Comparison of ENCODE assay signal across 17 mouse cellular contexts in the genomic region with DNA sequence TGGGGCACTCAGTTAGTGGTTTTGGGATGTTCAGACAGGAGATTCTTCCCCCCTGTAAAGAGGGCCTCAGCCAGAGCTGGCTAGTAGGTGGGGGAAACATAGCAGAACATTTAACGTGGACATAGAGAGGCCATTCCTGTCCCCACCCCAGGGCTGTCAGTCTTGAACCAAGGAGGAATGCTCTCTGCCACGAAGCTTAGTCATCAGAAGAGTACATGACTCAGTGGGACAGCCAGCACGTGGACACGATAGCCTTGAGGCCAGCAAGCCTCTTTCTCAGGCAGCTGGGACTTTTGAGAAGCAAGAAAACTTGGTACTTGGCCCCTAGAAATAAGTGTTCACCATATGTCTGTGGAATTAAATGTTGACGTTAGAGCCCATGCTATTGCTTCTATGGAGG. TPM values are rescaled to one million over a fixed set of nuclear protein-coding genes. Genes with fewer than 3 reads are reported as not detected.
DNase-seq lines count a peak whose midpoint lies in the region; ATAC-seq and TF ChIP-seq lines count a peak whose summit lies in the region.
"Had no signal": no experiment of that assay in that cellular context is flagged by ENCODE, and none has a peak within 500 bp of the region (broad histone marks: within the 10 kb centered on the region; RNA-seq: fewer than 3 reads in every experiment).

No protein-coding gene starts in this region.

- H3K9me3 ChIP-seq in liver, embryonic 12.5 days (replicated peaks), result no peaks in the 10 kb centered on the region
- no peaks in the 10 kb centered on the region for H3K9me3 ChIP-seq in liver, postnatal 0 days (ENCODE audit: low read length)
- peaks cover 4% of the 10 kb centered on the region for H3K9me3 ChIP-seq in CH12.LX (replicated peaks; ENCODE audit: low read length)
- no peaks in the 10 kb centered on the region for H3K9me3 ChIP-seq in liver, embryonic 15.5 days (replicated peaks)
- H3K9me3 ChIP-seq in forebrain, embryonic 10.5 days, result no peaks in the 10 kb centered on the region
- H3K9me3 ChIP-seq: embryonic facial prominence, embryonic 15.5 days; G1E; hindbrain, embryonic 10.5 days had no signal

- H3K4me1 ChIP-seq in cerebellum, adult 2 months (ENCODE audit: control insufficient read depth, insufficient read depth, low read length), result peaks cover 58% of the 10 kb centered on the region
- H3K4me1 ChIP-seq in liver, embryonic 12.5 days, result peaks cover 88% of the 10 kb centered on the region
- peaks cover 66% of the 10 kb centered on the region for H3K4me1 ChIP-seq in liver, postnatal 0 days (ENCODE audit: insufficient read depth)
- H3K4me1 ChIP-seq in CH12.LX (ENCODE audit: control insufficient read depth in 1 of 2, insufficient read depth in 2 of 2), result peaks cover 50 to 61% of the 10 kb centered on the region in 2 experiments
- H3K4me1 ChIP-seq in liver, embryonic 15.5 days (replicated peaks), result peaks cover 83% of the 10 kb centered on the region
- H3K4me1 ChIP-seq in forebrain, embryonic 10.5 days, result peaks cover 24% of the 10 kb centered on the region

- peaks cover 50% of the 10 kb centered on the region for H3K79me2 ChIP-seq in CH12.LX (replicated peaks; ENCODE audit: control insufficient read depth, extremely low read depth, insufficient read depth, poor library complexity, severe bottlenecking)

- WGBS in cerebellum, adult 2 months, result 30% methylated on average over 5 of the region's 5 CpGs
- WGBS in liver, embryonic 12.5 days (ENCODE audit: insufficient replicate concordance), result 37% methylated on average over 5 of the region's 5 CpGs
- 60% methylated on average over 5 of the region's 5 CpGs for WGBS in liver, postnatal 0 days (ENCODE audit: insufficient replicate concordance)
- 46% methylated on average over 5 of the region's 5 CpGs for WGBS in liver, embryonic 15.5 days (ENCODE audit: insufficient replicate concordance)
- 87% methylated on average over 5 of the region's 5 CpGs for WGBS in forebrain, embryonic 10.5 days

- in situ Hi-C loops in CH12.LX (cut with MboI; ENCODE audit: low pct_ligation_motif_present, low pct_unique_long_range_greater_than_20kb, low sequenced_read_pairs), result loop anchor here (5.0 kb wide), 1 partner anchor 35 kb away; no protein-coding TSS in a partner anchor

- no peak for TF ChIP-seq EP300 in liver, postnatal 0 days (IDR thresholded peaks at IDR 0.05; ENCODE audit: low read depth)
- TF ChIP-seq EP300 in CH12.LX (IDR thresholded peaks at IDR 0.05; ENCODE audit: low read length), result no peak

- H3K4me3 ChIP-seq in cerebellum, adult 2 months (replicated peaks; ENCODE audit: insufficient read depth, low read depth, low read length), result no peak overlapping the region
- no peak overlapping the region for H3K4me3 ChIP-seq in liver, embryonic 12.5 days
- no peak overlapping the region for H3K4me3 ChIP-seq in liver, postnatal 0 days (ENCODE audit: low read depth, low read length)
- H3K4me3 ChIP-seq in CH12.LX (replicated peaks in 1 of 3; ENCODE audit: low read depth in 2 of 3, low read length in 2 of 3, poor library complexity in 1 of 3), result no peak overlapping the region
- H3K4me3 ChIP-seq in liver, embryonic 15.5 days (replicated peaks), result no peak overlapping the region
- H3K4me3 ChIP-seq in forebrain, embryonic 10.5 days, result no peak overlapping the region
- H3K4me3 ChIP-seq: embryonic facial prominence, embryonic 15.5 days; forebrain, embryonic 12.5 days; hindbrain, embryonic 10.5 days had no signal

- TF ChIP-seq CTCF in cerebellum, adult 2 months (IDR thresholded peaks at IDR 0.05; ENCODE audit: borderline replicate concordance, insufficient read depth, low read depth, low read length), result no peak
- no peak for TF ChIP-seq CTCF in liver, postnatal 0 days (IDR thresholded peaks at IDR 0.05; ENCODE audit: low read depth)
- TF ChIP-seq CTCF in CH12.LX (conservative IDR thresholded peaks at IDR 0.05 in 1 of 2, IDR thresholded peaks at IDR 0.05 in 1 of 2; ENCODE audit: low read depth in 2 of 2, low read length in 2 of 2), result no peak

- no peaks in the 10 kb centered on the region for H3K27me3 ChIP-seq in cerebellum, adult 2 months (ENCODE audit: control insufficient read depth, insufficient read depth, low read length)
- H3K27me3 ChIP-seq in liver, embryonic 12.5 days (replicated peaks), result no peaks in the 10 kb centered on the region
- no peaks in the 10 kb centered on the region for H3K27me3 ChIP-seq in liver, postnatal 0 days (ENCODE audit: insufficient read depth, low read length)
- H3K27me3 ChIP-seq in CH12.LX (replicated peaks), result no peaks in the 10 kb centered on the region
- no peaks in the 10 kb centered on the region for H3K27me3 ChIP-seq in liver, embryonic 15.5 days
- no peaks in the 10 kb centered on the region for H3K27me3 ChIP-seq in forebrain, embryonic 10.5 days (ENCODE audit: poor library complexity, severe bottlenecking)
- H3K27me3 ChIP-seq: embryonic facial prominence, embryonic 15.5 days; forebrain, embryonic 12.5 days had no signal

- dilution Hi-C loops in CH12.LX (cut with MboI; ENCODE audit: extremely low pct_ligation_motif_present, extremely low pct_unique_long_range_greater_than_20kb, low sequenced_read_pairs), result no loop called here

- peaks cover 50% of the 10 kb centered on the region for H3K36me3 ChIP-seq in liver, embryonic 12.5 days
- peaks cover 47% of the 10 kb centered on the region for H3K36me3 ChIP-seq in liver, postnatal 0 days (replicated peaks; ENCODE audit: insufficient read depth, low read length)
- peaks cover 50 to 69% of the 10 kb centered on the region in 2 experiments for H3K36me3 ChIP-seq in CH12.LX (replicated peaks in 1 of 2; ENCODE audit: control insufficient read depth in 1 of 2, insufficient read depth in 1 of 2, low read length in 1 of 2)
- peaks cover 60% of the 10 kb centered on the region for H3K36me3 ChIP-seq in liver, embryonic 15.5 days (replicated peaks)
- peaks cover 62% of the 10 kb centered on the region for H3K36me3 ChIP-seq in forebrain, embryonic 10.5 days (replicated peaks)

- H3K9ac ChIP-seq in liver, embryonic 12.5 days, result peak overlapping the region; percentile 37; the same call in 1 of the 2 replicates
- no peak overlapping the region for H3K9ac ChIP-seq in liver, postnatal 0 days (replicated peaks)
- no peak overlapping the region for H3K9ac ChIP-seq in CH12.LX (ENCODE audit: insufficient read depth, low read depth)
- H3K9ac ChIP-seq in liver, embryonic 15.5 days, result no peak overlapping the region
- H3K9ac ChIP-seq: embryonic facial prominence, embryonic 15.5 days; forebrain, embryonic 12.5 days had no signal

- no peak overlapping the region for H3K4me2 ChIP-seq in liver, embryonic 12.5 days
- H3K4me2 ChIP-seq in liver, postnatal 0 days (ENCODE audit: low read depth, low read length), result no peak overlapping the region
- no peak overlapping the region for H3K4me2 ChIP-seq in CH12.LX (ENCODE audit: insufficient read depth, low read depth, poor library complexity, severe bottlenecking)
- no peak overlapping the region for H3K4me2 ChIP-seq in liver, embryonic 15.5 days
- H3K4me2 ChIP-seq: embryonic facial prominence, embryonic 15.5 days; forebrain, embryonic 12.5 days had no signal

- peak overlapping the region; percentile 72 for H3K27ac ChIP-seq in cerebellum, adult 2 months (ENCODE audit: insufficient read depth, low read length)
- peak overlapping the region; percentile 23 for H3K27ac ChIP-seq in liver, embryonic 12.5 days
- no peak overlapping the region; the same call in 1 of the 2 replicates for H3K27ac ChIP-seq in liver, postnatal 0 days (ENCODE audit: low read depth)
- peak overlapping the region; percentile 13; the same call in 1 of the 2 replicates for H3K27ac ChIP-seq in CH12.LX (ENCODE audit: insufficient read depth, low read depth)
- H3K27ac ChIP-seq in liver, embryonic 15.5 days (replicated peaks), result peak overlapping the region; percentile 35; the same call in 1 of the 2 replicates
- H3K27ac ChIP-seq in forebrain, embryonic 10.5 days, result no peak overlapping the region
- H3K27ac ChIP-seq: embryonic facial prominence, embryonic 15.5 days; forebrain, embryonic 12.5 days; hindbrain, embryonic 10.5 days; stomach, postnatal 0 days had no signal

- no peak for TF ChIP-seq POLR2A in cerebellum, adult 2 months (IDR thresholded peaks at IDR 0.05; ENCODE audit: borderline replicate concordance, insufficient read depth, low read length)
- TF ChIP-seq POLR2A in CH12.LX (IDR thresholded peaks at IDR 0.05; ENCODE audit: low read depth, low read length), result no peak

- TF ChIP-seq RAD21 in CH12.LX (IDR thresholded peaks at IDR 0.05; ENCODE audit: low read depth, low read length), result no peak

- DNase-seq in cerebellum, adult 2 months, result peak in 1 of 2 experiments; percentile 34
- DNase-seq in cerebellum, adult 9-10 months, result no peak
- DNase-seq in liver, postnatal 0 days, result no peak
- DNase-seq in CH12.LX (ENCODE audit: extremely low read depth), result no peak
- no peak for DNase-seq in forebrain, embryonic 10.5 days (ENCODE audit: extremely low spot score, low spot score)
- DNase-seq: cerebellum, adult 18-20 months; lung, postnatal 4 days; midbrain, embryonic 14.5 days had no signal

- ATAC-seq in liver, embryonic 12.5 days, result no peak
- no peak for ATAC-seq in liver, postnatal 0 days
- no peak for ATAC-seq in liver, embryonic 15.5 days (ENCODE audit: insufficient read depth)
- no peak for ATAC-seq in cerebellum, adult (ENCODE audit: insufficient number of reproducible peaks, low FRiP score, low TSS enrichment)

RNA-seq across cellular contexts. Expression of a gene that starts 28.7 kb away (rescaled TPM):
- 9.2 and 9.7 TPM in 2 replicates for polyA plus RNA-seq in cerebellum, adult 2 months (2012; rRNA removed)
- 2.5 and 3.4 TPM in 2 replicates for polyA plus RNA-seq in liver, embryonic 12.5 days (2016; fragmentation: Nextera tagmentation; extraction: Ambion mirVana)
- 0.56 and 1.0 TPM in 2 replicates for polyA plus RNA-seq in liver, postnatal 0 days (2015; fragmentation: Nextera tagmentation; extraction: Ambion mirVana)
- not detected in 2 replicates for total RNA-seq in CH12.LX (2012; rRNA removed)
- not detected in 2 replicates for total RNA-seq in CH12.LX (2014; rRNA removed)
- polyA plus RNA-seq in CH12.LX (2012; ENCODE audit: insufficient read length, low read depth), result not detected in 2 replicates
- 1.0 and 1.1 TPM in 2 replicates for polyA plus RNA-seq in liver, embryonic 15.5 days (2015; fragmentation: Nextera tagmentation; extraction: Ambion mirVana)
- polyA plus RNA-seq in forebrain, embryonic 10.5 days (2016; fragmentation: Nextera tagmentation; extraction: Ambion mirVana), result 3.0 and 4.2 TPM in 2 replicates
- total RNA-seq: liver, adult 2 months had no signal
- polyA plus RNA-seq: G1E had no signal

RNA-seq across cellular contexts. Expression of a gene that starts 46.6 kb away (rescaled TPM):
- 63.8 and 68.7 TPM in 2 replicates for polyA plus RNA-seq in cerebellum, adult 2 months (2012; rRNA removed)
- 28.1 and 30.6 TPM in 2 replicates for polyA plus RNA-seq in liver, embryonic 12.5 days (2016; fragmentation: Nextera tagmentation; extraction: Ambion mirVana)
- polyA plus RNA-seq in liver, postnatal 0 days (2015; fragmentation: Nextera tagmentation; extraction: Ambion mirVana), result 39.7 and 40.4 TPM in 2 replicates
- 0.38 and 0.93 TPM in 2 replicates for total RNA-seq in CH12.LX (2012; rRNA removed)
- total RNA-seq in CH12.LX (2014; rRNA removed), result not detected in 2 replicates
- not detected in 2 replicates for polyA plus RNA-seq in CH12.LX (2012; ENCODE audit: insufficient read length, low read depth)
- 20.5 and 20.9 TPM in 2 replicates for polyA plus RNA-seq in liver, embryonic 15.5 days (2015; fragmentation: Nextera tagmentation; extraction: Ambion mirVana)
- 57.5 and 61.1 TPM in 2 replicates for polyA plus RNA-seq in forebrain, embryonic 10.5 days (2016; fragmentation: Nextera tagmentation; extraction: Ambion mirVana)

RNA-seq across cellular contexts. Expression of a gene that starts 48.9 kb away (rescaled TPM):
- polyA plus RNA-seq in cerebellum, adult 2 months (2012; rRNA removed), result 141 and 142 TPM in 2 replicates
- 127 and 137 TPM in 2 replicates for polyA plus RNA-seq in liver, embryonic 12.5 days (2016; fragmentation: Nextera tagmentation; extraction: Ambion mirVana)
- polyA plus RNA-seq in liver, postnatal 0 days (2015; fragmentation: Nextera tagmentation; extraction: Ambion mirVana), result 84.2 and 84.4 TPM in 2 replicates
- 47.7 and 80.3 TPM in 2 replicates for total RNA-seq in CH12.LX (2012; rRNA removed)
- total RNA-seq in CH12.LX (2014; rRNA removed), result 13.7 and 21.3 TPM in 2 replicates
- 33.2 and 34.5 TPM in 2 replicates for polyA plus RNA-seq in CH12.LX (2012; ENCODE audit: insufficient read length, low read depth)
- polyA plus RNA-seq in liver, embryonic 15.5 days (2015; fragmentation: Nextera tagmentation; extraction: Ambion mirVana), result 209 and 237 TPM in 2 replicates
- polyA plus RNA-seq in forebrain, embryonic 10.5 days (2016; fragmentation: Nextera tagmentation; extraction: Ambion mirVana), result 98.5 and 104 TPM in 2 replicates

Comparison
In these comparisons a context has a peak if more than half of its experiments do, and no peak if none do; other contexts are left out.
1. H3K27ac ChIP-seq: peak in cerebellum, adult 2 months (single experiment), liver, embryonic 12.5 days (single experiment), CH12.LX (single experiment) and liver, embryonic 15.5 days (single experiment); none in liver, postnatal 0 days (single experiment) and forebrain, embryonic 10.5 days (single experiment).
2. RNA of a gene that starts 46.6 kb away (polyA plus RNA-seq): 63.8 to 68.7 TPM in cerebellum, adult 2 months, 57.5 to 61.1 TPM in forebrain, embryonic 10.5 days, 39.7 to 40.4 TPM in liver, postnatal 0 days, 28.1 to 30.6 TPM in liver, embryonic 12.5 days and 20.5 to 20.9 TPM in liver, embryonic 15.5 days; not detected in CH12.LX; every median in the first group is over 10 times any median in the second.